Mouse (Mus musculus): ENCODE data around the gene Npy5r. TPM values are rescaled to one million over a fixed set of nuclear protein-coding genes. Genes with fewer than 3 reads are reported as not detected.

Npy5r gene
- polyA plus RNA-seq, 1 experiment from 2014 or later: not detected

GRCm38 (mm10) chr8:66688395-66688794 lies 467 bp upstream of the Npy5r start:
- H3K4me3 ChIP-seq (replicated peaks): 0 out of 2 replicates have a peak overlapping the region, but pooled peaks have one; percentile 39
- H3K27me3 ChIP-seq: peaks cover 35% of the 10 kb centered on the region
- no peak overlapping the region for H3K9ac ChIP-seq
- H3K9me3 ChIP-seq (replicated peaks): no peaks in the 10 kb centered on the region
- peak overlapping the region; percentile 70; the same call in 1 of the 2 replicates for H3K4me2 ChIP-seq (replicated peaks)
- H3K36me3 ChIP-seq: no peaks in the 10 kb centered on the region
- H3K4me1 ChIP-seq: peaks cover 9% of the 10 kb centered on the region
- 35% methylated on average over 6 of the region's 6 CpGs for WGBS
- no peak overlapping the region for H3K27ac ChIP-seq (replicated peaks)
- no peak for ATAC-seq (ENCODE audit: insufficient number of reproducible peaks, low FRiP score, low TSS enrichment, low read depth)

DNA sequence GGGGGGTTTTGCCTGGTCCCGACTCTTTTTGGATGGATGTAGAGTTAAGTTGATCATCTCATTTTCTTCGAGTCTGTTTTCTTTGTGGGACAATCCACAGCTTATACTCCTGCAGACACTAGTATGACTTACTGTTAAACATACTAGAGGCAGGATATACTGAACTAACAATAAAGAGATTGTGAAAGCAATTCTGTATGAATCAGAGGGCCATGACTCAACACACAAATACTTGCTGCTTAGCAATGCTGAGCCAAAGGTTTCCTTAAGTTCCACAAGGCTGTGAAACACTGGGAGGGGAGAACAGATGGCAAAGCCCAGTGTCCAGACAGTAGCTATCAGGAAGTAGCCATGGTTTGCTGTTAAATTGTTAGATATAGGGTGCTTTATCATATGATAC lies 6.7 kb downstream of the Npy5r start:
- no peak overlapping the region for H3K4me2 ChIP-seq (replicated peaks)
- no peaks in the 10 kb centered on the region for H3K4me1 ChIP-seq
- 83% methylated on average over 2 of the region's 2 CpGs for WGBS
- no peak overlapping the region for H3K9ac ChIP-seq
- H3K36me3 ChIP-seq: no peaks in the 10 kb centered on the region
- H3K27me3 ChIP-seq: no peaks in the 10 kb centered on the region
- no peak overlapping the region for H3K27ac ChIP-seq (replicated peaks)
- no peak overlapping the region for H3K4me3 ChIP-seq (replicated peaks)
- H3K9me3 ChIP-seq (replicated peaks): no peaks in the 10 kb centered on the region
- ATAC-seq (ENCODE audit: insufficient number of reproducible peaks, low FRiP score, low TSS enrichment, low read depth): no peak

GRCm38 (mm10) chr8:66630721-66631120 lies 57.2 kb downstream of the Npy5r start:
- no peak for ATAC-seq (ENCODE audit: insufficient number of reproducible peaks, low FRiP score, low TSS enrichment, low read depth)
- H3K4me3 ChIP-seq (replicated peaks): no peak overlapping the region
- H3K4me2 ChIP-seq (replicated peaks): no peak overlapping the region
- no peaks in the 10 kb centered on the region for H3K36me3 ChIP-seq
- no peaks in the 10 kb centered on the region for H3K27me3 ChIP-seq
- H3K27ac ChIP-seq (replicated peaks): no peak overlapping the region
- 51% methylated on average over 1 of the region's 1 CpGs for WGBS
- H3K4me1 ChIP-seq: no peaks in the 10 kb centered on the region
- H3K9ac ChIP-seq: no peak overlapping the region
- no peaks in the 10 kb centered on the region for H3K9me3 ChIP-seq (replicated peaks)

Other genes starting within 250 kb of the Npy5r start
- gene Tma16, start 201.6 kb downstream of the Npy5r start, polyA plus RNA-seq (2015; fragmentation: Nextera tagmentation; extraction: Ambion mirVana): 11.3 and 13.1 TPM in 2 replicates
- gene Tktl2, start 176.4 kb downstream of the Npy5r start, polyA plus RNA-seq (2015; fragmentation: Nextera tagmentation; extraction: Ambion mirVana): not detected in 2 replicates
- gene Npy1r, start 9.1 kb upstream of the Npy5r start, polyA plus RNA-seq (2015; fragmentation: Nextera tagmentation; extraction: Ambion mirVana): 2.8 and 2.9 TPM in 2 replicates
- gene Naf1, start 172.1 kb upstream of the Npy5r start, polyA plus RNA-seq (2015; fragmentation: Nextera tagmentation; extraction: Ambion mirVana): 2.9 and 3.2 TPM in 2 replicates

Measured in embryonic facial prominence, embryonic 15.5 days (tissue).